Mouse (Mus musculus) cortical plate, adult 2 months (tissue): ENCODE data around the gene Gse1. TPM values are rescaled to one million over a fixed set of nuclear protein-coding genes. Genes with fewer than 3 reads are reported as not detected.

Source experiments
- H3K27ac ChIP-seq: fragments of 200-500 bp; 2 replicates; pipeline ENCODE4 v1.5.1; 2012; ENCODE audit warnings: low read length, control low read depth, inconsistent platforms; ENCODE audit not compliant: insufficient read depth
- H3K4me1 ChIP-seq: fragments of 200-500 bp; 2 replicates; pipeline ENCODE4 v1.6.1; 2011; ENCODE audit warnings: low read length; ENCODE audit not compliant: control insufficient read depth, insufficient read depth
- H3K4me3 ChIP-seq: fragments of 200-500 bp; 2 replicates; pipeline ENCODE4 v1.5.1; 2011; ENCODE audit warnings: mild to moderate bottlenecking, low read length, control low read depth; ENCODE audit not compliant: insufficient read depth
- CTCF ChIP-seq: fragments of 200-500 bp; IDR thresholded peaks from 2 replicates; pipeline ENCODE4 v1.5.1; 2011; ENCODE audit warnings: mild to moderate bottlenecking, control low read depth, low read length; ENCODE audit not compliant: insufficient read depth; ENCODE audit errors: extremely low read depth
- POLR2A ChIP-seq: fragments of 200-500 bp; IDR thresholded peaks from 2 replicates; pipeline ENCODE4 v1.6.1; 2011; ENCODE audit warnings: mild to moderate bottlenecking, low read length, control low read depth; ENCODE audit not compliant: insufficient read depth; ENCODE audit errors: extremely low read depth
- polyA plus RNA-seq: library from polyadenylated mRNA; depleted of rRNA; stranded (reverse); fragments of >200 nt; gene quantifications from 2 replicates; pipeline ENCODE4 v1.2.3, GENCODE M21; 2012

Gene Gse1
- polyA plus RNA-seq, 1 experiment, result 41.0 TPM

GRCm38 (mm10) chr8:120495461-120495860 lies 267.2 kb downstream of the Gse1 start:
- no peak for TF ChIP-seq CTCF
- no peak for TF ChIP-seq POLR2A
- Histone ChIP-seq H3K4me3 (no peak overlapping the region), H3K4me1 (peaks cover 10% of the 10 kb centered on the region), H3K27ac (no peak overlapping the region)

DNA sequence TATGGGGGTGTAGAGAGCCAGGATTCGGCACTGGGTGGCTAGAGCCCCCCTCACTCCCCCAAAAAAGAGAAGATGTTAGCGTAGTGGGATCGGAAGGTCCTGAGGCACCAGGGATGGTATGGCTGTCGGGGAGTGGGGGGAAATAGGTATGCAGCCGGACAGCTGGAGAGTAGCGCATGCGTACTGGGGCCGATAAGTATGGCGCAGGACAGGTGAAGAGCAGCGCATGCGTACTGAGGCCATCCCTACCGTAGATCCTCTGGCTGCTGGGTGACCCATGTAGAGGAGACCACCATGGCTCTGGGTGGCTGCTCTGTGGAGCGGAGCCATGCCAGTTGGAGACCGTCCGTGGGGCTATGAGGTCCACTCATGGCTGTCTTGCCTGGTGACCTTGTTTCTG lies 268.2 kb downstream of the Gse1 start:
- H3K4me3 ChIP-seq, result no peak overlapping the region
- no peak overlapping the region for H3K27ac ChIP-seq
- peaks cover 8% of the 10 kb centered on the region for H3K4me1 ChIP-seq
- TF ChIP-seq POLR2A, result no peak
- TF ChIP-seq CTCF, result no peak

- H3K4me3 ChIP-seq, result no peak overlapping the region
- H3K4me1 ChIP-seq, result peaks cover 7% of the 10 kb centered on the region; the same call in 1 of the 2 replicates
- no peak for TF ChIP-seq POLR2A
- no peak overlapping the region for H3K27ac ChIP-seq
These were observed 269.3 kb downstream of the Gse1 start for GRCm38 (mm10) chr8:120497503-120497946.

DNA sequence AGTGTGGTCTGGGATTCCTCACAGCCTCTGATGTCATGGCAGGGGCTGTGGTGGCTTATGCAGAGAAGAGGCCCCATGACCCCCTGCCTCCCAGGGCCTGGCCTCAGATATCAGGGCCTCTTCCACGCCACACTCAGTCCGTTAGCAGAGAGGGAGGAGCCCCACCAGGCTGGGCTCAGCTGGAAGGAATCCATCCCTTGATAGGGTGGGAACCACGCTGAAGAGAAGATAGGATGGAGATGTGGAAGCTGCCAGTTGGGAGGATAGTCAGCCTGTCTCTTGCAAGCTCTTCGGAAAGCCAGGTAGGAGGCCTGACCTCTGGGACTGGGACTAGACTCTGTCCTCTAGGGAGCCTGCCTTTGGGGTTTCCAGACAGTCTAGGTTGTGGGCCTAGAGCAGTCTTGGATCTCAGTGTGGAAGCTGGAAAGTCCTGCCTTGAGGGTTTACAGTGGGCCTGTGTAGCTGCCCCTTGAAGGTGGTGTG lies 270.1 kb downstream of the Gse1 start:
- TF ChIP-seq CTCF (no peak), POLR2A (no peak)
- Histone ChIP-seq H3K4me1 (peaks cover 7% of the 10 kb centered on the region; the same call in 1 of the 2 replicates), H3K27ac (no peak overlapping the region), H3K4me3 (no peak overlapping the region)

GRCm38 (mm10) chr8:120498926-120499605 lies 270.8 kb downstream of the Gse1 start:
- TF ChIP-seq POLR2A, result no peak
- TF ChIP-seq CTCF, result no peak
- H3K27ac ChIP-seq, result no peak overlapping the region
- peaks cover 8% of the 10 kb centered on the region; the same call in 1 of the 2 replicates for H3K4me1 ChIP-seq
- no peak overlapping the region for H3K4me3 ChIP-seq

DNA sequence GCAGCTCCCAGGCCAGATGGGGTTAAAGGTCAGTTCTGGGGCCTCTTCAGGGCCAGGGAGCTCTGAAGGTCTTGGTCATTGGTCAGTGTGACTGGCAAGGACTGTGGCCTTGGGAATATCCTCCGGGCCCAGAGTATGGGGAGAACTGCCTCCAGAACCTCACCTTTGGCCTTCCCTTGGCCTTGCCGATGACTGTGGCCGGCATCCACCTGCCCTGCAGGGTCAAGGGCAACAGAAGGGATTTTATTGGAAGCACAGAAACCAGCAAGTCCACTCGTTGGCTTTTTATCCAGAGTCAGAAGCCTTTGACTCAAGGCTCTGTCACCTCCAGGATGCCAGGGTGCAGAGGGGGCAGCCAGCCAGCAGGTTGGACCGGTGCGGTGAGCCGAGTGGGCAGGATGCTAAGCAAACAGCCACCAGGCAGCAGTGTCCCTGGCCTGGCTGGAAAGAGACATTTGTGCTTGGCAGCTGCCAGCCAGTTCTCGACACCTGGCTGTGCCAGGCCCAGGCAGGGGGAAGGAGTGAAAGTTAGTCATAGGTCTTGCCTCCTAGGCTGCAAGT lies 272.5 kb downstream of the Gse1 start:
- H3K4me1 ChIP-seq, result peaks cover 11% of the 10 kb centered on the region
- H3K27ac ChIP-seq, result no peak overlapping the region
- no peak for TF ChIP-seq POLR2A
- TF ChIP-seq CTCF, result no peak
- H3K4me3 ChIP-seq, result no peak overlapping the region

DNA sequence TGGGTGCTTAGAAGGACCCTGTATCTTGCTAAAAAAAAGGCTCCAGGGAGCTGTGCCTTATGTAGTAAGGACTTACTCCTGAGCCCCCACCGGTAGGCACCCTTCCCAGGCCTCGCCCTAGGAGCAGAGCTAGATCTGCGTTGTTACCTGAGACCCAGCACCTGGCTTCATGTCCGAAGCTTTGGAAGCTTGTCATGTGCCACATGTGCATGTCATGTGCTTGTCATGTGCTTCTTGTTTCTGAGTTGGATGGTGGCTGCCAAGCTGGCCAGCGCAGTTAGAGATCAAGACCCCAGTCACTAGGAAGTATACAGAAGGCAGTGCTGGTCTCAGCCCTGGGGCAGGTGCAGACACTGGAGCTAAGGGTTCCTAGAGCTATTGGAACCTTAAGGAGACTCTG lies 273.2 kb downstream of the Gse1 start:
- peaks cover 11% of the 10 kb centered on the region for H3K4me1 ChIP-seq
- H3K27ac ChIP-seq, result no peak overlapping the region
- no peak for TF ChIP-seq CTCF
- TF ChIP-seq POLR2A, result no peak
- H3K4me3 ChIP-seq, result no peak overlapping the region

DNA sequence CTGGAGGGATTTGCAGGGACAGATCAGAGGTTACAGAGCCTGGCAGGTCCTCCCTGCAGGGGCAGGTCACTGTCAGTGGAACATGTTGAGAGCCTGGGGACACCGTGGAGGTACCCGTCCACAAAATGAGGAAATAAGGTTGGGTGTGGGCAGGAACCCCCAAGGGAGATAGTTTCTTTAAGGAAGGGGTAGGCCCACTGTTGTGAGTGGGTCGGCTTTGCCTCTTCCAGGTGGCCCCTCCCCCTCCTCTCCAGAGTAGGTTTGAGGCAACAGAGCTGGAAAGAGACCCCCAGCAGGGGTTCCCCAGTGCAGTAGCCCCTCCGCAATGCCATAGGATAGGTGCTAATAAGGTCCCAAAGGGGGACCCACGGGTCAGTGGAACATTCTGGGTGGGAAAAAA lies 274.2 kb downstream of the Gse1 start:
- TF ChIP-seq POLR2A, result no peak
- no peak for TF ChIP-seq CTCF
- no peak overlapping the region for H3K27ac ChIP-seq
- H3K4me1 ChIP-seq, result peaks cover 11% of the 10 kb centered on the region
- no peak overlapping the region for H3K4me3 ChIP-seq

GRCm38 (mm10) chr8:120504251-120505081 lies 276.2 kb downstream of the Gse1 start:
- Histone ChIP-seq H3K27ac (no peak overlapping the region), H3K4me3 (no peak overlapping the region), H3K4me1 (peaks cover 7% of the 10 kb centered on the region)
- TF ChIP-seq POLR2A, result no peak
- no peak for TF ChIP-seq CTCF

DNA sequence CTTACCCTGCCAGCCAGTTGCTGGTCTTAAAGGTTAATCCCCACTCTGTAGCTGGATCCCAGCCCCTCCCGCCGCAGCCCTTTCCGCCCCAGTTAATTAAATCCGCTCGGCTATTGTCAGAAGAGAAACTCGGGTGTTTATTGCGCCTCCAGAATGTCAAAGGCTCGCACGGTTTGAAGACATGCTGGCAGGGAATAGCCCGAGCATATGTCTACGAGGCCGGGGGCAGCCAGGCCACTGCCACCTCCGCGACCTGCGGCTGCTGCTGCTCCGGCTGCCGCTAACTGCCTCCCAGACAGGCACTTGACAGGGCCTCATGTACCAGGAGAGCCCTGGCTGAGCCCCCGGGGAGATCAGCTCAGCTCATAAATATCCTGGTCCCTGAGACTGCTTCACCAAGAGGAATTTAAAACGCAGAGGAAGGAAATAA lies 276.8 kb downstream of the Gse1 start:
- TF ChIP-seq POLR2A (no peak), CTCF (no peak)
- no peak overlapping the region for H3K27ac ChIP-seq
- no peak overlapping the region for H3K4me3 ChIP-seq
- H3K4me1 ChIP-seq, result peaks cover 10% of the 10 kb centered on the region
